Mouse (Mus musculus) T-helper 17 cell (primary cell): ENCODE data around the gene Gid4.

Experiments used
- in situ Hi-C, 2 experiments: fragments of 300-600 bp; cut with MboI, MseI; formaldehyde crosslinking; loops; 1 replicate in 1 of 2; 2 replicates in 1 of 2; pipeline ENCODE4 v1.15.1; 2025; ENCODE audit warnings: high pct_unique_total_duplicates in 2 of 2

Gid4 gene

DNA sequence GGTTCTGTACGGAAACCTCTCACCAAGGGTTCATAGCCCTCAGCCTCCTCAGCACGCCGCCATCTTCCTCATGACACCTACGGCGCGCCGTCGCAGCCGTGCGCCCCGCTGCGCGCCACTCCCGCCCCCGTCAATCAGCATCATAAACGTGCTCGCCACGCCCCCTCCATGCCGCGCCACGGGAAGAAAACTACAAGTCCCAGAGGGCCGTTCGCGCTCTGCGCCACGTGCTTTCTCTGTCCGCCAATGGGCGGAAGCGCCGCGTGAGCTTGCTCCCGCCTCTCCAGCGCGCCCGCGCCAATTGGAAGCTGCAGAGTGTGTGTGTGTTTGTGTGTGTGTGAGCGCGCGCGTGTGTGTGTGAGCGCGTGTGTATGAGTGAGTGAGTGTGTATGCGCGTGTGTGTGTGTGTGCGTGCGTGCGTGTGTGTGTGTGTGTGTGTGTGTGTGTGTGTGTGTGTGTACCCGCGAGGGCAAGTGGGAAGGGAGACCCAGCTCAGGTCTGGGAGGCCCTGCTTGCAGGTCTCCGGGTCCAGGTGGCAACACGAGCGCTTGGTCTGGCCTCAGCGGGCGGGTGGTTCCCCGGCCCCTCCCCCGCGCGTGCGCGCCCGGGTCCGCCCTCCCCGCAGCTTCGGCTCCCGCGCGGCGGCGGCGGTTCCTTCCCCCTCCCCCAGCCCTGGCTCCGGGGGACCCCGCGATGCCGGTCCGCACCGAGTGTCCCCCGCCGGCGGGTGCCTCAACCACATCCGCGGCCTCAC, at the start of gene Gid4:
Gene Gid4, plus strand, starts transcription at position 183 of the 754 bp plus-strand sequence.
- in situ Hi-C loops: loop anchor here in 1 of 2 experiments (10.0 to 25.0 kb wide), 2 partner anchors 330 to 458 kb away; partner anchors contain the start of gene Tmem11

GRCm38 (mm10) chr11:60367256-60367655, 49.7 kb upstream of the Gid4 start:
- in situ Hi-C loops: no loop called here

DNA sequence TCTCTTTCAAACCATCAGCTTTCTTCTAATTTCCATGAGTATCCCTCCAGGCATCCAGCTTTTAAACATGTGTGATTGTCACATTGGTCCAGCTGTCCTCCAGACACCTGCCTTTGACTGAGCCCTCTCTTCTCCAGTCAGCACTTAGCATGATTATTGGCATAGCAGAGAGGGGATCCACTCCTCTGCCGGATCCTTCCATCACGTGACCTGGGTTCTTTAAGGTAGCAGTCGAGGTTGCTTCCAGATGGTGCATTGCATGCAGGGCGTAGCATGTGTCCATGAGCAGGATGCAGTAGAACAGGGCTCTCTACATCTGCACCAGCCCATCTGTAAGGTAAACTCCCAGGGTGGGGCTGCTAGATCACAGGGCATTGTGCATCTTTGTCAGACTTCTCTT, 48.0 kb upstream of the Gid4 start:
- in situ Hi-C loops: no loop called here

DNA sequence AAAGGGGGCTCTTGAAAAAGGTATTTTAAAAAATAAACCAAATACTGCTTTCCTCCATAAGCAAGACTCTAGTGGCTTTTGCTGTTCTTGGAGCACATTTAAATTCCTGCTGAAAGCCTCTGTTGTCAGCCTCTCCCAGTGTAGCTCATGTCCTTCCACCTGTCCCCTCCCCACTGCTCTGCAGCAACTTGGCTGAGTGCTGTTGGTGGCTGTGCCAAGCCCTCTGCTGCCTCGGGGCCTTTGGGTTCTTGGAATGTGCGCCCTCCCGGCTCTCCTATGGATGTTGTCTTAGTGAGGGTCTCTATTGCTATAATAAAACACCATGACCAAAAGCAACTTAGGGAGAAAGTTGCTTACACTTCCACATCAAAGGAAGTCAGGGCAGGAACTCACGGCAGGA, 47.5 kb upstream of the Gid4 start:
- in situ Hi-C loops: no loop called here

DNA sequence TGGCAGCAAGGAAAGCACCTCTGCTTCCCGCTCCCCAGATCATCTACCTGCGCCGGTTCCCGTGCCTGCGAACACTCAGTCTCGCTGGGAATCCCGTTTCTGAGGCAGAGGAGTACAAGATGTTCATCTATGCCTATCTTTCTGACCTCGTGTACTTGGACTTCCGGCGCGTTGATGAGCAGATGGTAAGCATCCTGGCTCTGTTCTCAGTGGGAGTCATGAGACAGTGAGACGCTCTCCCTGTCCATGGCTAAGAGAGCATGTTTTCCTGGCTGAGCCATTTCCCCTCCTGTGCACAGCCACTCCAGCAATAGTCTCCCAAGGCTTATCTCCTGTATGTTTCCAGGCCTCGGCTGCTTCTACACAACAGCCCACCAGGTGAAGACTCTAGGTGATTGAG, 46.5 kb upstream of the Gid4 start:
- in situ Hi-C loops: no loop called here

GRCm38 (mm10) chr11:60374481-60374880, 42.5 kb upstream of the Gid4 start:
- in situ Hi-C loops: no loop called here

DNA sequence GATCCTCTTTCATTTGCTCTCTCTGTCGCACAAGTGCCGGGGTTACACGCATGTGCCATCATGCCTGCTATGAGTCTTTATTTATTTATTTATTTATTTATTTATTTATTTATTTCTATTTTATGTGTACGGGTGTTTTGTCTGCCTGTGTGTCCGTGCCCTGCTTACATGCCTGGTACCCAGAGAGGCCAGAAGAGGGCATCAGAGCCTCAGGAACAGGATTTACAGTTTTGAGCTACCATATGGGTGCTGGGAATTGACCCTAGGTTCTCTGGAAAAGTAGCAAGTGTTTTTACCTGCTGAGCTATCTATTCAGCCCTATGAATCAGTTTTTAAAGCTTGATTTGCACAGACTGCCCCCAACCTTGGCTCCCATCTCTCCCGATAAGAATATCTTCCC, 33.4 kb upstream of the Gid4 start:
- in situ Hi-C loops: no loop called here

GRCm38 (mm10) chr11:60384762-60385421, 32.1 kb upstream of the Gid4 start:
- in situ Hi-C loops: no loop called here

GRCm38 (mm10) chr11:60385946-60386345, 31.0 kb upstream of the Gid4 start:
- in situ Hi-C loops: no loop called here

DNA sequence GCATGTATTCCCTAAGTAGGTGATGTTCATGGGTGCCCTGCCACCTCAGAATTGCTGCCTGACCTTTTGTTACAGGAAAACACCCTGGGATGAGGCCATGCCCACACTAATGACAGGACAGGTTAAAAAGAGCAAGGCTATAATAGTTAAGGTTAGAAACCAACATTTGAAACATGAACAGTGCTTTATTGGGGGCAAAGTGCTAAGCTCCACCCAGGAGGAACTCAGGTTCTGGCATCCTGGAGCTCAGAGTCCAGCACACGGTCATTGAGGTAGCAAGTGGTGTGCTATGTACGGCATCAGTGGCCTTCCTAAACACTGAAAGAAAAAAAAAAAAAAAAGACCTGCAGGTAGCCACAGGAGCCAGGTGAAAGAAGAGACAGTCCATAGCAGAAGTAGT, 29.0 kb upstream of the Gid4 start:
- in situ Hi-C loops: no loop called here

DNA sequence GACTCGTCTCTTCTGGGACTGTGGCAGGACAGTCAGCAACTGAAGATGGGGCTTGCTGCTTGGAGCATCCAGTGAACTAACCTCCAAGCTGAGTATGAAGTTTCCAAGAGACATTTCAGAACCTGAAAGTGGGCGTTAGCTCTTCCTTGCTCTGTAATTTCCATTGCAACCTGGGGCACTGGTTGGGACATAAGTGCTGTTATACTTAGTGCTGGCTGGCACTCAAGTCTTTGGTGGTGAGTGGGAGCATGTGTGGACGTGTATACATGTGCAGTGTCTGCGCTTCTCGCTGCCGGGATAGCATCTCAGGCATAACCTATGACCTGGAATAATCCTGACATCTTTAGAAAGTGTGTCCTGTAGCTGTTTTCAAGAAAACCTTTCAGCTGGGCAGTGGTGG, 25.6 kb upstream of the Gid4 start:
- in situ Hi-C loops: no loop called here

DNA sequence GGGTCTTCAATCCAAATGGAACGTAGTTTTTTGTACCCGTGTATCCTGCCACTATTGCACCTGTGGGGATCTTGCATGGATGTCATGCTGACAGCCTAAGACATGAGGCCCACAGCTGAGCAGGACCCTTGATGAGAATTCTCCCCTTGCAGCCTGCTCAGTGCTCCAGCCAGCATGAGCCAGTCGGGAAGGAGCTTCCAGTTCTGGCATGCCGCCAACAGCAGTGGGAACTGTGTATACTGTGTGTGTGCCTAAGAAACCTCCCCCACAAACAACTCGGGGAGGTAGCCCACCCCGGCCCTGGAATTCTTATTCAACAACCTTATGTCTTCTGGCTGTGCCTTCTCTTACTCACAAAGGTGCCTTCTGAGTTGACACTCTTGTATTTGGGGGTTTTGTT, 20.4 kb upstream of the Gid4 start:
- in situ Hi-C loops: no loop called here

- in situ Hi-C loops: no loop called here
Observed at GRCm38 (mm10) chr11:60397172-60397571, 19.8 kb upstream of the Gid4 start.

DNA sequence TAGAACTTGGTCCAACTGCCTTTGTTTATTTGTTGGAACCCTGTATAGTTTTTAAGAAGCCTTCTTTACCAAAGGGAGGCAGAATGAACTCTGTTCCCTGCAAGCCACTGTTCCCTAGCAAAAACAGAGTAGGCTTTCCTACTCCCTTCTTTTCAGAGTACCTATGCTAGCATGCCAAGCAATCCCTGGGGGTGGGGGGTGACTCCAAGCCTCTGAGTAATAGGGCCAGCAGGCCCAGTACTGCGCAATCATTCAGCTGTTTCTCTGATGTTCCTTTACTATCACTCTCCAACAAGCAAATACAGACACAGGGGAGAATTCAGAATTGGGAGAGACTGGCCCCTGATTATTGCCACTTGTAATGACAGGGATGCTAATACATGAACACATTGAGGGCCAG, 10.3 kb upstream of the Gid4 start:
- in situ Hi-C loops: loop anchor here in 1 of 2 experiments (25.0 kb wide), 1 partner anchor 319 kb away; no protein-coding TSS in a partner anchor

DNA sequence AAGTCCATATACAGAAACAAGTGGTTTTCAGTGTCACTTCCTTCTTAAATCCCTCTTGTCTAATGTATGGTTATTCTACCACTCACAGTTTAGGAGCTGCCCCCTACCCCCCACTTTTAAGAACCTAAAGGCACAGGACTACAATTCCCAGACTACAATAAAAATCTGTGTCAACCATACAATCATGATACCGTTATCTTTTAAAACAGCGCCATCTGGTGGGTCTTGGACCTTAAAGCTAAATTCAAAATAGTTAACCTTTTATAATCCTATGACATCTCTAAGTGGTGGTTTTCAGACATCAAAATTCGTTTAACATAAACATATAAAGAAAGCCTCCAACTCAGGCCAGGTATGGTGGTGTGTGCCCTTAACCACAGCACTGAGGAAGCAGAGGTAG, 4.8 kb upstream of the Gid4 start:
- in situ Hi-C loops: loop anchor here in 1 of 2 experiments (5.0 to 25.0 kb wide), 3 partner anchors 50 to 463 kb away; partner anchors contain the start of gene Tmem11

DNA sequence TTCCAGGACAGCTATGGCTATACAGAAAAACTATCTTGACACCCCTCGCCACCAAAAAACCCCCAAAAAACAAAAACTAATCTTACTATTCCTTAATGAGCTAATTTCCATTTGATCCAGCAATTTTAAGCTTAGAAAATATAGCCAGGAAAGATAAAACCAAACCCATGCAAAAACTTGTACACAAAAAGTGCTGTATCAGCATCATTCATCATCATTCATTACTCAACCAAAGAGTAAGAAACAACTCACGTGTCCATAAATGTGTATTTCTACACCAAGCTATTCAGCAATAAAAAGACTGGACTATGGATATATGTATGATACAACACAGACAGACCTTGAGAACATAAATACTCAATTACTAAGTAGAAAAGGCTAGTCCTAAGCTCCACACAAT, 4.0 kb upstream of the Gid4 start:
- in situ Hi-C loops: loop anchor here in 1 of 2 experiments (5.0 to 25.0 kb wide), 3 partner anchors 51 to 462 kb away; partner anchors contain the start of gene Tmem11

- in situ Hi-C loops: loop anchor here in 1 of 2 experiments (10.0 to 25.0 kb wide), 2 partner anchors 329 to 458 kb away; partner anchors contain the start of gene Tmem11
Observed at GRCm38 (mm10) chr11:60416590-60416962, 369 bp upstream of the Gid4 start.

DNA sequence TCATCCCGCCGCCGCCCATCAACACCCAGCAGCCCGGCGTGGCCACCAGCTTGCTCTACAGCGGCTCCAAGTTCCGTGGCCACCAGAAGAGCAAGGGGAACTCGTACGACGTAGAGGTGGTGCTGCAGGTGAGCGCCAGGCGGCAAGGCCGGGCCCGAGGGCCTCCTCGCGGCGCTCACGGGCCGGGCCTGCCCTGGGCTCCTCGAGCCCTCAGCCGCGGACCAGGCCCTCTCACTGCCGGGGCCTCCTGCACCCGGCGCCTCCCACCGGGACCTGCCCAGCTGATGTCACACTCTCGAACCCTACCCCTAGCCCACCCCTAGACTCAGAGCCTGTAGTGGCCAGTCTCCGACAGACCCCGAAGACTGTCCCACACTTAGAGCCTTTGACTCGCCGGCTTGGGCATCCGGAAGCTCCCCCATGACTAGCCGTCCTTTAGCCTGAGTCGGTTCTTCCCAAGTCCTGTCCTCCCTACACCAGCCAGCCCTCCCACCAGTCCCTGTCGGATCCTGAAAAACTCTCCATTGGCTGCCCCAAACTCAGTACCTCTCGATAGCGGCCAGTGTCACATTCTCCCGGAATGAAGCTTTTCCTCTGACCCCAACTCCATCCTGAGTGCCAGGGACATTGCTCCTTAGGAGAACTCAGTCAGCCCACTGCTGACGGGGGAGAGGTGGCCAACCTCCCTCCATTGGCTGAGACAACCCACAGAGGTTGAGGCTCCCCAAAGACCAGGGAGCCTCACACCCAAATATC, 950 bp downstream of the Gid4 start, which contains the start of gene Atpaf2:
Gene Atpaf2, minus strand, starts transcription at position 741 of the 756 bp plus-strand sequence.
- in situ Hi-C loops: loop anchor here in 1 of 2 experiments (10.0 to 25.0 kb wide), 2 partner anchors 331 to 457 kb away; partner anchors contain the start of gene Tmem11

- in situ Hi-C loops: loop anchor here in 1 of 2 experiments (10.0 to 25.0 kb wide), 2 partner anchors 331 to 456 kb away; partner anchors contain the start of gene Tmem11
Observed at GRCm38 (mm10) chr11:60418473-60418803, 1.5 kb downstream of the Gid4 start.

GRCm38 (mm10) chr11:60422046-60422668, 5.2 kb downstream of the Gid4 start:
- in situ Hi-C loops: loop anchor here in 1 of 2 experiments (25.0 kb wide), 1 partner anchor 335 kb away; no protein-coding TSS in a partner anchor

DNA sequence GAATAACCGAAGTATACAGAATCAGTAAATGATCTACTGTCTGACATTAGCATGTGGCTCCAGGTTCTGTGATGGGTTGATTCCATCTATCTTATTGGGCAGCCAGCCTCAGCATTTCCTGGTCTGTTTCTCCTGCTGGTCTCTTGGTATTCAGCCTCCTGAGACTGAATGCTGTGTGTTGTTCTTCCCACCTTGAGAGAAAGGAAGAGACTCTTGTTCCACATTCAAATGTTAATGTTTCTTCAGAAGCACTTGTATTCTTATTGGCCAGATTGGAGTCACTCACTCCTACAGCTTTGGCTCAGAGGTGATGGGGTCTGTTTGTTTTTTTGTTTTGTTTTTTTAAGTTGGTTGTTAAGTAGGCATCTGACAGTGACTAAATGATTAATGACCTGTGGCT, 6.1 kb downstream of the Gid4 start:
- in situ Hi-C loops: loop anchor here in 1 of 2 experiments (25.0 kb wide), 1 partner anchor 336 kb away; no protein-coding TSS in a partner anchor
